Mouse (Mus musculus): ENCODE data around the gene Rwdd2a.
"Not testable (repeated sequence)": the region's sequence is repeated elsewhere in the genome, so short reads cannot be mapped to it uniquely, and the experiment has no call there.

The Rwdd2a gene

GRCm38 (mm10) chr9:86592676-86593668 is 21.2 kb downstream of the Rwdd2a start:
- DNase-seq = no peak

GRCm38 (mm10) chr9:86594357-86594767 is 22.6 kb downstream of the Rwdd2a start:
- DNase-seq = not testable (repeated sequence)

- not testable (repeated sequence) for DNase-seq
These were observed 25.2 kb downstream of the Rwdd2a start for GRCm38 (mm10) chr9:86596983-86597382.

- DNase-seq = no peak
These were observed 28.0 kb downstream of the Rwdd2a start for GRCm38 (mm10) chr9:86599723-86600303.

- no peak for DNase-seq
These were observed 34.0 kb downstream of the Rwdd2a start for GRCm38 (mm10) chr9:86605776-86606175.

- no peak for DNase-seq
These were observed 40.3 kb downstream of the Rwdd2a start for GRCm38 (mm10) chr9:86612091-86612490.

- no peak for DNase-seq
These were observed 44.0 kb downstream of the Rwdd2a start for GRCm38 (mm10) chr9:86615765-86616164.

- DNase-seq = no peak
These were observed 46.2 kb downstream of the Rwdd2a start for GRCm38 (mm10) chr9:86617837-86618492.

GRCm38 (mm10) chr9:86619341-86620139 is 47.7 kb downstream of the Rwdd2a start:
- no peak for DNase-seq

GRCm38 (mm10) chr9:86622062-86622461 is 50.3 kb downstream of the Rwdd2a start:
- no peak for DNase-seq

GRCm38 (mm10) chr9:86624039-86624438 is 52.2 kb downstream of the Rwdd2a start:
- DNase-seq = no peak

Data from thymus, adult 18-20 months (tissue).